Mouse (Mus musculus): ENCODE measurements at regions not wholly inside any gene's neighbourhood (a gene's known extent, or its start where the extent isn't known, plus 50 kb on each side); places are given as distances from the start of the nearest gene placed in this dataset.

DNA sequence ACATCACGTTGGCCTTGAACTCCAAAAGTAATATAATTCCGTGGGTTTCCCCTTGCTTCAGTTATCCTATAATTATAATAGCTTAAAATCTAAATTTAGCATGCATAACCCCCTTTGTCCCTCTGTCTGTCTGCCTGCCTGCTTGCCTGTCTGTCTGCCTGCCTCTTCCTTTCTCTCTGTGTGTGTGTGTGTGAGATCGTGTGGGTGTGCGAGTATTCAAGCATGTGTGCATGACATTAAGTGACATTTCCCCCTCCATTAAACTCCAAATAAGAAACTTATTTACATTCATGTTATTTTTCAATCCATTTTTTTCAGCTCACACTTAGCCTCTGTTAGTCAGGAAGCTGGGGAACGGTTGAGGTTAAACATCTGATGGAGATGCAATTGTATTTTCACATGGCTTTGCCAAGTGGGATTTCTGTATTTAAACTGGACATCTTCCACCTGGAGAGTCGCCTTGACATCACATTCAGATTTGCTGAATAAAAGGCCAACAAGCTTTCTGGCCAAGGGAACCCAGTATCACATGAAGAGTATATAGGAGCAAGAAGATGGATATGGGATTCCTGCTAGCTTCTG is 130.8 kb upstream of the Map3k1 start:
- no peak for ATAC-seq (ENCODE audit: poor library complexity, severe bottlenecking)

DNA sequence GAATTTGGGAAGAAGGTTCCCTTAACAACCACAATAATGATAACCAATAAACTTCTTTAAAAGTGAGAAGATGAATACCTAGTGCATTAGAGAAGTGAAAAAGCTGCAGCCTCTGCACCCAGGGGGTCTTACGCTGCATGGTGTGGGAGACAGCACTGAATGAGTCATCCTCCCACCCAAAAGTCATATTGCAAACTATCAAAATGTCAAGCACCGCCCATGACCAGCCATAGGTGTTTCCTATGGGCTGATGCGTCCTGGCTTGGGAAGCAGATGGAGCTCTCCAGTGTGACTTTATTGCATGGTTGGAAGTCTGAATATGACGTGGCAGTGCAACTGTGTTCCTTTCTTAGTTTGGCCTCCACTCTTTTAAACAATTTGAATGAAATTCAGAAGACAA is 131.5 kb upstream of the Map3k1 start:
- ATAC-seq (ENCODE audit: poor library complexity, severe bottlenecking): no peak

DNA sequence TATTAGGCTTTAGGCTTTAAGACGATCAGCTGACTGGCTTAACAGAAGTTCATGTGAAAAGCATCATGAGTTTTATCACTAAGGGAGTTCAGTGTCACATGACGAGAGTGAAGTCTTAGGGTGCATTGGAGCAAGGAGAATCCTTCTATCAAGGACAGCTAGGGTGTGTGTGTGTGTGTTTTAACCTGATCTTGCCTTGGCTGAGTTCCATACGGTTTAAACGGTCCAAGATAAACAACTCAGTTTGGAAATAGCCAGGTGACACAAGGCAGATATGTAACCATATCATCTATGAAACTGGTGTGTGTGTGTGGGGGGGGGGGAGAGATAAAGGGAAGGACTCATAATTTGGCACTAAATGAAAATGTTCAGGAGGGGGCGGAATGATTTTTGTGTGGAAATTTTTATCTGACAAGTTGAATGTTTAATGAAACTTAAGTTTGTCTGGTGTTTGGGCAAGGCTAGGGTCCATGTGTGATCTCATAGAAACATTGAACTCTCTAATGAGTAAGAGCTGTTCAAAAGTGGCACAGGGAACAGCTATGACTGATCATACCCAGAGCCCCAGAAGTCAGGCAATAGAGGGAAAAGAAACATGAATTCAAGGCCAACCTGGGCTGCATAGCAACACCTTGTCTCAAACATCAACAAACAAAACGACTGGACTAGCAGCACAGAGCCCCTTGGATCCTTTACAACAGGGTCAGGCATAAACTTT is 132.2 kb upstream of the Map3k1 start:
- ATAC-seq (ENCODE audit: poor library complexity, severe bottlenecking): no peak

DNA sequence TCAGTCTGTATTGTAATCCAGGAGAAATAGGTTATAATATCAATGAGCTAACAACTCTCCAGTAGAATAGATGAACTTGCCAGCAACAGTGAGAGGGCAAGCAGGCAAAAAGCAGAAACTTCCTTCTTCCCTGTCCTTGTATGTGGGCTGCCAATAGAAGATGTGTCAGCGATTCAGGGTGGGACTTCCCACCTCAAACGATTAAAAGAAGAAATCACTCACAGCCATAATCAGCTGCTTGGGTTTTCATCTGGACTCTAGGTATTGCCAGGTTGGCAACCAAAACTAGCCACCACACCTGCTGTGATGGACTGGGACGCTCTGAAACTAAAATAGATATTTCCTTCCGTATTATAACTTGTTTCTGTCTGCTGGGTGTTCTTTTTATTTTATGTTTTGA is 133.2 kb upstream of the Map3k1 start:
- ATAC-seq (ENCODE audit: poor library complexity, severe bottlenecking): no peak

DNA sequence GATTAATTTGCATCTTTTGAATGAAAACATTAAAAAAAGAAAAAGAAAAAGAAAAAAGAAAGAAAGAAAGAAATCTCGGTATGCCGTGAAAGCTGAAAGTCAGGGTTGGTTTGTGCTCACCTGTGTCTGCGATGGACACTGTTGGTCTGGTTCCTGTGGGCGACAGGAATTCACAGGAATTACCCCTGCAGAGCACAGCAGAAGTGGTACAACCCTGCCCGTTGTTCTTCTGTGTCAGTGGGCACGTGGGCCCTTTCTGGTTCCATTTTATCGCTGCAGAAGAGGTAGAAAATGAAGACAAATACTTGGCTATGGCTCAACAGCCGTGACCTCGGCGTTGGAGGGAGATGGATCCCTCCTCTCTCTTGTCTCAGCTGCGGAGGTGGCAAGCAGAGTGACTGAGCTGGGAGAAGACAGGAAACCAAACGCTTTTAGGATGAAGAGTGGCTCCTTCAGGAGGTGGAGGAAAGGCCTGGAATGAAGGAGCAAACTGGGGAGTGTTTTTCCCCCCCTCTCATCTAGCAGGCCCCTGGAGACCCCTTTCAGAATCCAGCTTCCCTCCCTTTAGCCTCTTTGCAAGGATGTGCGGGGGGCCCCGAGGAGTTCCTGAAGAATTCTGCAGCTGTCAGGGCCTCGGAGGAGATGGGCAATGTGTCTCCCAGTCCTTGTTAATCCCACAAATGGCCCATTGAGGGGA is 134.7 kb upstream of the Map3k1 start:
- no peak for ATAC-seq (ENCODE audit: poor library complexity, severe bottlenecking)

DNA sequence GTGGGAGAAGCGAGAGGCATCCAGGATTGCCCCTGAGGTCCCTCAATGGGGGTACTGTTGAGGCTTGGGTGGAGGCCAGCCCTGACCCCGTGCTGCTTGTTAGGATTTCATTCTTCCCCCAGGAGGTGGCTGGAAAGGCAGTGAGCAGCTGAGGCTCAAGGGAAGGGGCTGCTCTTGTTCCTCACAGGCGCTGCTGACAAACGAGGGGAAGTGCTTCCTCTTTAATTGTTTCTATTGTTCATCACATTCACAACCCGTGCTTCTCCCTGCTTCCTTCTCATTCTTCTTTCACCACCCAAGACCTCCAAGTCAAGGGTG is 135.3 kb upstream of the Map3k1 start:
- peak; percentile 66 for ATAC-seq (ENCODE audit: poor library complexity, severe bottlenecking)

DNA sequence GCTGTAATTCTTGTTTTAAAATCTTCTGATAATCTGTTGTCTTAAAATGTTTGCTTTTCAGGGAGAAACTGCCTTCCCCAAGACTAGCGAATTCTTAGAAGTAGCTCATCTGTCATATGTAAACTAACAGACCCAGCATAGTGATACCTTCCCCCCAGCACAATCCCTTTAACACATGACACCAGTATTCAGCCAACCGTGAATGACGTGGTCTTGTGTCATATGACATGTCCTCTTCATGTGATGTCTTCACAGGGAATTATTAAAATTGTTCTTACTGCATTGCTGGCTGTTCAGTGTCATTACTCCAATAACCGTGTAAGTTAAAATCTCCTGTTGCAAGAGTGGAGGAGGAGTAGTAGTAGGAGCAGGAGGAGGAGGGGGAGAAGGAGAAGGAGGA is 137.5 kb upstream of the Map3k1 start:
- no peak for ATAC-seq (ENCODE audit: poor library complexity, severe bottlenecking)

DNA sequence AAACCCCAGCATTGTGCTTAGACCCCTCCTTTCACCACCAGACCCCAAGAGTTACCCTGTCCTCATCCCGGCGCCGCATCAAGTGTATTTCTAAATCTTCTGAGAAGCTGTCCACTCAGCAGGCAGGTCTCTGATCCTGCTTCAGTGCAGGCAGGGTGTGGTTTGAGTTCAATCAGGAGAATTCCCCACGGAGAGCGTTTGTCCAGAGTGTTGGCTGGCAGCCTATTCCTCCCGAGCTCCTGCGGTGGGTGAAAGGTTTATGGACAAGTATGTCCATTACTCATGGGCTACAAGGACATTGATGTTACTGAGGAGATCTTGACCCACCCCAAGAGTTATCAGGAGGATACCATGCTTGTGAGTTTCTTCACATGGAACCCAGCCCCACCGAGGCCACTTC is 138.0 kb upstream of the Map3k1 start:
- ATAC-seq (ENCODE audit: poor library complexity, severe bottlenecking): no peak

DNA sequence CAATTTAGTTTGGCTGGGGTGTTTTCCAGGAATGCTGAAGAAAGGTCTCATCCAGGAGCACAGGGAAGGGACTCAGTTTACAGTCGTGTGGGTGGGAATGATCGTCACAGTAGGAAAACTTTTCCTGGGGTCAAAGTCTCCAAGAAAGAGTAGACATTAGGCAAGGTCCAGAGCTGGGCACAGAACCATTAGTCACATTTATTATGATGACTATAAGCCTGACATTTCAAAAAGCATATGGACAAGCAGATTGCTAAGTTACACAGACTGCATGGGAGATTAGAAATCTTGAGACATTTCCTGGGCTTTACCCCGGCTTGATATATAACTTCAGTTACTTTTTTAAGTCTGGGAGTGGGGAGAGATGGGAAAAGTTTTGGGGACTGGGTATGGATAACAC is 139.6 kb upstream of the Map3k1 start:
- ATAC-seq (ENCODE audit: poor library complexity, severe bottlenecking): no peak

DNA sequence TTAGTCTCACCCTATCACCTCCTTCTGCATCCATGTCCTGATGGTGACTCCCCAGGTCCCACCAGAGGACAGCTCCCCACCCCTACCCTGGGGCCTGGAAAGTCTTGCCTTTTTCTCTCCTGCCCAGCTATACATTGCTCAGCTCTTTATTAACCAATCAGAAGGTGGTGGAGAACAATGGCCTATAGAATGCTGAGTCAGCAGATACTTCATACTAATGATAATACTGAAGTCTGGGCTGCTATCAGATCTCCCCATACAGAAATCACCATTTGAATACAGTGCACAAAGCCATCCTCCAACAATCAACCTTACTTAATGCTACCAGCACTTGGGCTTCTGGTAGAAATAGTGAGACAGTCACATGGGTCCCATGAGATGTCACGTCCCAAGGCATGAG is 141.2 kb upstream of the Map3k1 start:
- no peak for ATAC-seq (ENCODE audit: poor library complexity, severe bottlenecking)

DNA sequence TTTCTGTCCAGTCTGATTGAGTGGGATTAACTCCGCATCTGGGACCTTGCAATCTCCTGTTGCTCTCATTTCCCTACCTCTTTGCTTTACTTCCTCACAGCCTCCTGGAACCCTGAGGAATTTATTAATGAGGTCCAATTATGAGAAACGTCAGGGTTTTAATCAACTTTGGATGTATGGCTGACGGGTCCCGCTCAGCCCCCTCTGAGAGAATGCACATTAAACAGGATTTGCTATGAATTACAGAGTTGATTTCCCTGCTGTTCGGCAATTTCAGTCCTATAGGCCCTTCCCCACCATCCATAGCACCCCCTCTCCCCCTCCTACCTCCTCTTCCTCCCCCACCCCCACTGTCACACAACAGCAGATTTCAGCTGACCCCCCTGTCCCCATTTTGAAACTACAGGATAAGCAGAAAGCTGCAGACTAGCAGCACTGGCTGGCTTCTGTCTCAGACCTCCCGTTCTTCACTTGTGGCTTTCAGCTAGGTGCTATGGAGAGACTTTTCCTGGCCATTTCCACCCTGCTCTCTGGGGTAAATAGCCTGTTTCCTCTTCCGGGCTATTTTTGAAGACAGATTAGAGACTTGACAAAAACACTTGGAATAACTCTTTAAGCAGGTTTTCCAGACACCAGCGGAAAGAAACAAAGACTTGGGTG is 145.2 kb upstream of the Map3k1 start:
- ATAC-seq (ENCODE audit: poor library complexity, severe bottlenecking): no peak

DNA sequence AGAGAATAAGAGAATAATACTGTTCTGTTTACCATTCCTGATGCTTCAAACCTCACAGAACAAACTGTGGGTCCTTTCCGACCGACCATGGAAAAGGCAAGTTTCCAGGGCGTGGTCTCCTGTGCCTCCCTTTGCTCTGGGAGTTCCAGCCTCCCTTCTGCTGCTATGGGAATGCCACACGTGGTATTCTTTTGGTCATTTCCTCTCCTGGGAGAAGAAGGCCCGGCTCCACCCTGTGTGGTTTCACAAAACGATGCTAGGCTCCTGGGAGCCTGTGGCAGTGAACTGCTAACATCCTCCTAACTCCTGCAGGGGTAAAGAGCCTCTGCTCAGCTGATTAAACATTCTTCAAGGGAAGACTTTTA is 145.7 kb upstream of the Map3k1 start:
- no peak for ATAC-seq (ENCODE audit: poor library complexity, severe bottlenecking)

DNA sequence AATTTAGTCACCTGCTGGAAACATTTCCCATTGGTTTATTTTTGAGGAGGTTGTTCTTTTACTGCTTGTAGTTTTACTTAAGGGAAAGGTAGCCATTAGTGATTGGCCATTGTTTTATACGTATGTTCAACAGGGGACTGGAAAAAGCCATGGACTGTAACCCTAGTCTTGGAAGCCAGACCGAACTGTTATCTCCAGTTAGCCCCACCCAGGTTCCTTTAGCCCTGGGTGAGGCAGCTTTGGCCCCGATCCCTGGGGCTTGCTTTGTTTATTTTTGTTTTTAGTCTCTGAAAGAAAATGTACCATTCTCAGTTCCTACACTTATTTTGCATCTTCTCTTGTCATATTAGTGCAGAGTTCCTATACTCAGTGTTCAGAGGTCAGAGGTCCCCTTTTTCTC is 148.3 kb upstream of the Map3k1 start:
- ATAC-seq (ENCODE audit: poor library complexity, severe bottlenecking): no peak

DNA sequence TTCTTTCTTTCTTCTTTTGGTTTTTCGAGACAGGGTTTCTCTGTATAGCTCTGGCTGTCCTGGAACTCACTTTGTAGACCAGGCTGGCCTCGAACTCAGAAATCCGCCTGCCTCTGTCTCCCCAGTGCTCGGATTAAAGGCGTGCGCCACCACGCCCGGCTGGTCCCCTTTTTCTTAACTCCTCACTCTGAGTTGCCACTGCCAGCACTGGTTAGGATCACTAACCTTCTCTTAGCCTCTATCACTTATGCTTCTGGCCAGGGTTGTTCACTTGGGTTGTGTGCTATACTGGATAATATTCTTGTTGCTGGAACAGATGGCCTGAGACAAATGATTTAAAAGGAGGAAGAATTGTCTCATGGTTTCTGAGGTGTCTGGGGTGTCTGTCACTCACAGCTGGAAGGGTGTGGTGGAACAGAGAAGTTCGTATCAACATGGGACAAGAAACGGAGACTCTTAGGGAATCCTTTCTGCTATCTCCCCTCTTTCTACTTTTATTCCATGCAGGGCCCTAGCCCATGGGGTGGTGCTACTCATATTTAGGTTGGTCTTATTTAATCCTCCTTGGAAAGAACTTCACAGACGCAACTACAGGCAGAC is 149.0 kb upstream of the Map3k1 start:
- no peak for ATAC-seq (ENCODE audit: poor library complexity, severe bottlenecking)

DNA sequence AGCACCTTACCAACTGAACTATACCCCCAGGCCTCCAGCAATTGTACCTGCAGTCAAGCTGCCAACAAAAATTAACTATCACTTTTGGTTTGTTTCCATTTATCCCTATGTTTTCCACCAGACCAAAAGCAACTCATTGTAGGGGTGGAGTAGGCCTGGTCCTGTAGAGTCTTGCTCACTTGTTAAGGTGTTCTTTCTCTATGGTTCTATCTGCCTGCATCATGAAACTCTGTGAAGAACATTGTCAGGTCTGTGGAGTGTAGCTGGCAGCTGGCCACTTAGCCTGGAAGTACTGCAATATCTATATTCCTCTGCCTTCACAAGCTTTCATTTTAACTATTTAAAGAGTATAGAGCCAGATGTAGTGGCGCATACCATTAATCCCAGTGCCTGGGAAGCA is 149.6 kb upstream of the Map3k1 start:
- ATAC-seq (ENCODE audit: poor library complexity, severe bottlenecking): no peak

DNA sequence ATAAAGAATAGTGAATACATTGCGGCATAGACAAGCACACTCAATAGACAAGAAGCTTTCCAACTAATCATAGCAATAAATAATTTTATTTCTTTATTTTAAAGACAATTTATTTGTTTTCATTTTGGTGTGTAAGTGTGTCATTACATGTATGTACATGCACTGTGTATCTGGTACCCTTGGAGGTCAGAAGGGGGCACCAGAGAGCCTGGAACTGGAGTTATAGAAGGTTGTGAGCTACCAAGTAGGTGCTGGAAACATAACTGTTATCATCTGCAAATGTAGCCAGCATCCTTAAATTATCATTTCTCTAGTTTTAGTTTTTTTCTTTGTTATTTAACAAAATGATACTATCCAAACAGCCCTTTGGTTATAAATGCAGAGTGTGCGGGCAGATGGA is 151.2 kb upstream of the Map3k1 start:
- no peak for ATAC-seq (ENCODE audit: poor library complexity, severe bottlenecking)

DNA sequence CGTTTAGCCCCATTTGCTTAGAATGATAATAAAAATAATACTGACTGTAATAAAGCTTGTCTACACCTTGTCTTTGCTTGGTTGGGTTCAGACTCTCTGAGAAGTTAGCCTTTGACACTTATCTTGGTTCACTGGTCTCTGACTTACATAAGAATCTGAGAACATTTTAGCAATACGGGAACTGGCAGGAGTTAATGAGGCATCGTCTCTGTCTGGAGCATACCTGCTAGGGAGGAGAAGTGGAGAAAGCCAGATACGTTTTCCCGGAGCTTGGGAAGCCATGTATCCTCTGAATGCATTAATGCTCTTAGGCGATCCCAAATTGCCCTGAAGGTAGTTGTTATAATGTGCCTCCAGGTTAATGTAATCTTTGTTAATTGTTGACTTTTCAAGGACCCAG is 152.6 kb upstream of the Map3k1 start:
- no peak for ATAC-seq (ENCODE audit: poor library complexity, severe bottlenecking)

DNA sequence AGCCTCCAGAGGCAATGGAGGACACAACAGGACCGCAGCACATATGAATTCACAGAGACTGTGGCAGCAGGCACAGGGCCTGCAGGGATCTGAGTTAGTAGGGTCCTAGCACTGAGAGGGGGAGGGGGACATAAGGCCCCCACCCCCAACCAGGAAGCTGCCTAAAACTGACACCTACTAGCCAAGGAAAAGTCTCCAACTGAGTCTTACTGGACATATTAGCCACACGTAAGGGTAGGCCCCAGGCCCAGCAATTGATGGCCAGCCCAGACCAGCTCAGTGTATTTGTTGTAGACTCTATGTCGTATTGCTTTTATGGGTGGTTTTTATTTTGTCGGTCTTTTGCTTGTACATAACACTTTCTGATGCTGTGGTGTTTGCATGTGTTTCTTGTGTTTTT is 153.4 kb upstream of the Map3k1 start:
- ATAC-seq (ENCODE audit: poor library complexity, severe bottlenecking): no peak

DNA sequence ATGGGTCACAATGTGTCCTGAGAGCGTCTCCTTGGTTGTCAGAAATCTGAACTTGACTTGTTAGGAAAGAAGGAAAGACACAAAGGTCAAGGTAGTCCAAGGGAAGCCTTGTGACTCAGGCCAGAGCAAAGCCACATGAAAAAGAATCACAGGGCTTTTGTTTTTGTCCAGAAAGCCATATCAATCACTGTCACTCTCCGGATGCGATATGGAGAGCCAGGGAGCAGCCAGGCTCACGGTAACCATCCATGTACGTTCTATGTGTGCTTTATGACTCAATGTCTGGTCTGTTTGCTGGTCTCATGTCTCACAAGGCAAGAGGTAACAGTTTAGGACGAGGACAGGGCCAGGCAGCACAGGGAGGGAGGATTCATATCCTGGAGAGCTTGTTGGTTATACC is 157.3 kb upstream of the Map3k1 start:
- no peak for ATAC-seq (ENCODE audit: poor library complexity, severe bottlenecking)

DNA sequence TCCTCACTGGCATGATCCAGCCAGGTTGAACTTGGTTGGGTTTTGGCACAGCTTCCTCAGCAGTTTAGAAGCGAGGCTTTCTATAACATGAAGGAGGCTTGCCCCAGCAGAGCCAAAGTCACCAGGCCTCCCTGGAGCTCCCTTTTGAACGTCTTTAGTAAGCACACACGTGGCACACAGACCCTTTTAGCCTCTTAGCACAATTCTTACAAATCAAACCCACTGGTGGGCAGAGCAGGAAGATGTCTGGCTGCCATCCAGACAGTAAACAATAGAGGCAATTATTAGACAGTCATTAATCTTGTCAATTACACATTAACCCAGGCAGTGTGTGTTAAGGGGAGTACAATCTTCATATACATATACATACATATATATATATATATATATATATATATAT is 157.8 kb upstream of the Map3k1 start:
- no peak for ATAC-seq (ENCODE audit: poor library complexity, severe bottlenecking)

DNA sequence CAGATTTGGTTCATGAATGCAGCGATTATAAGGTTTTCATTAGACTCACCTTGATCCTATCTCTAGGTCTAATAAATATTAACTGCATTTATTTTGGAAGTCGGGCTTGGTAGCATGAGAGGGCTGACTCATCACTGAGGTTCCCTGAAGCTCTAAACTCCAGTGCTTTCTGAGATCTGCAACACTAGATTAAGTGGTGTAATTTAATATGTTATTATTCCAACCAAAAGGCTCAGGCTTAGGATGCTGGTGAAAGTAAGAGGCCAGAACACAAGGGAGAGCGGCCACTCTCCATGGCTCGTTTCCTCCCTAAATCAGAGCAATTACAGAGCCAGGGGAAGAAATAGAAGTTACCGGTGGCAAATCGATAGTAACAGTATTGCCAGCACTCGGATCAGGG is 159.4 kb upstream of the Map3k1 start:
- no peak for ATAC-seq (ENCODE audit: poor library complexity, severe bottlenecking)

DNA sequence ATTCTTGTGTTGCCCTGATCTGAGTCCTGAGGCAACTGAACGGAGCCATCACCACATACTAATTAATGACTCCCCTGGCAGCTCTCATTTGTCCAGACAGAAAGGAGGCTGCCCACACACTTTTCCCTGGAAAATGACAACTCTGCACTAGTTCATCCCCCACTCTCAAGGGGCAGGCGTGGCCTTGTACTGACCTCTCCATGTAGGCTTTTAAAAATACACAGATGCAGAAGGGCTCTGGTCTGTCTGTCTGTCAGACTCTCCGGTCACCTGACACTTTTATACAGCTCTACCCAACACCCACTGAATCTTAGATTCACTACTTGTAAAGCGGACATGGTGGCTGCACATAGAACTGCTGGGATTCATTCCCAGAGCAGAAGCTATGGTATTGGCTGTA is 165.5 kb upstream of the Map3k1 start:
- ATAC-seq (ENCODE audit: poor library complexity, severe bottlenecking): no peak

Data from megakaryocyte, adult 5-6 weeks (primary cell).